Mouse (Mus musculus): ENCODE measurements around the gene Myadml2.

- no peak for TF ChIP-seq CTCF (conservative IDR thresholded peaks at IDR 0.05; ENCODE audit: low read length)
- no peak for TF ChIP-seq NANOG (IDR thresholded peaks at IDR 0.05; ENCODE audit: borderline replicate concordance, low read length)
These were observed 21.0 kb downstream of the Myadml2 start for GRCm38 (mm10) chr11:120626785-120627467.
